Mouse (Mus musculus): ENCODE measurements around the gene Chp1.
"Not testable (repeated sequence)": the region's sequence is repeated elsewhere in the genome, so short reads cannot be mapped to it uniquely, and the experiment has no call there.

Chp1 gene

DNA sequence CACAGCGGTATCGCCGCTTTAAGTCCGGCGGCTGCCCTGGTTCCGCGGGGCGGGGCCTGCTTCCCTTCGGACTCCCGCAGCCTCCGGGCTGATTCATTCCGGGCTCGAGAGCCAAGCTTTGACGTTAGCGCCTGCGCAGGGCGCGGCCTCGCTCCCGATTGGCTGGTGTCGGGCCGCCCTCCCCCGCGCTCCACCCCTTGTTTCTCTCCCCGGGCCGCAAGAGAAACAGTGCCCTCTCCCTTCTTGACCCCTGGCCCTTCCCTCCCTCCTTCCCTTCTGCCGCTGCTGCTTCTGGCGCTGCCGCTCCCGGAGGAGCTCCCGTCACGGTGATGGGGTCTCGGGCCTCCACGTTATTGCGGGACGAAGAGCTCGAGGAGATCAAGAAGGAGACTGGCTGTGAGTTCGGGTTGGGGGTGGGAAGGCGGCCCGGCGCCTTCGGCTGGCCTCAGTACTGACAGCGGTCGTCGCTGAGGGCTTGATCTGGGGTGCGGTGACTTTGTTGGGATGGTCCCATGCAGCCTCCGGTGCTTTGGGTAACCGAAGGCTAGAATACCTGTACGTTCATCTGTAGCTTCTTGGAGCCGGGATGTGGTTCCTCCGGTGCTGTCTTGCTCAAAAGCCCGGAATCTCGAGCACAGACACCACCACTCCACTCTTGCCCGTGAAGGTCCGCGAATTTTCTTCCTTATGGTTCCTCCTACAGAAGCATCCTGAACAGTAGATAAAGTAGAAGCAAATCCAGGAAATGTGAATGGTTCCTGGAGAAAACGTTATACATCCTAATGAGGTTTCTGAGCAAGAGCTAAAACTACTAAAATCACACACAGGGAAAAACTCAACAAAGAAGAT, at the start of gene Chp1, which contains the start of gene Exd1:
Chp1 (plus strand) TSS at position 176 of the 849 bp plus-strand sequence.
Exd1 (minus strand) TSS at position 106 of the 849 bp plus-strand sequence.
- in situ Hi-C loops (cut with MseI, MboI): no loop called here

DNA sequence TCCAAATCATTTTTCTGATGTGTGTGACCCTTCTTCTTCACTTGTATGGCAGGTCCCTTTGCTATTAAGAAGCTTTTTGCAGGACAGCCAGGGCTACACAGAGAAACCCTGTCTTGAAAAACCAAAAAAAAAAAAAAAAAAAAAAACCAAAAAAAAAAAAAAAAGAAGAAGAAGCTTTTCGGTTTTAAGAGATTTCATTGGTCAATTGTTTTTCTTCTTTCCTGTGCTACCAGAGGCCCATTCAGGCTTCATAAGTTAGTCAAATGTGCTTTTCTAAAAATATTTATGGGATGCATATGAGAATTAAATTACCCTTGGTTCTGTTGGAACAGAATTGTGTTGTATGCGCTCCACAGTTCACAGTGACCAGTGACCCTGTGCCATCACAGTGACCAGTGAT, 48.6 kb upstream of the Chp1 start:
- in situ Hi-C loops (cut with MseI, MboI): no loop called here

DNA sequence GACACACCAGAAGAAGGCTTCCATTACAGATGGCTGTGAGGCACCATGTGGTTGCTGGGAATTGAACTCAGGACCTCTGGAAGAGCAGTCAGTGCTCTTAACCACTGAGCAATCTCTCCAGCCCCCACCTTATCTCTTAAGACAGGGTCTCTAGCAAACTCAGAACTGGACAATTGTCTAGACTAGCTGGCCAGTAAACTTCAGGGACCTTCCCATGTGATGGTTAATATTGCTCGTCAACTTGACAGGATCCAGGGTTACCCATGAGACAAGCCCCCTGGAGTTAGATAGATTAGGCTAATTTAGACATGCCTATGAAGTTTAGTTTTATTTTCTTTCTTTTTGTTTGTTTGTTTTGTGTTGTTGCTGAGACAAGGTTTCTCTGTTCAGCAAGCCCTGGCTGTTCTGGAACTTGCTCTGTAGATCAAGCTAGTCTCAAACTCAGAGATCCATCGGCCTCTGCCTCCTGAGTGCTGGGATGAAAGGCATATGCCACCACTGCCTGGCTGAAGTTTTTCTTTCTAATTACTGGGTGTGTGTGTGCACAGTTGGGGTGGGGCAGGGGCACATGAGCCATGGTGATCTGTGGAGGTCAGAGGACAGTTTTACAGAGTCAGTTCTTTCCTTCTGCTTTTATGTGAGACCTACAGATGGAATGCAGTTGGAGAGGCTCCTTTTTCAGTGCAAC, 46.4 kb upstream of the Chp1 start:
- in situ Hi-C loops (cut with MseI, MboI): no loop called here

DNA sequence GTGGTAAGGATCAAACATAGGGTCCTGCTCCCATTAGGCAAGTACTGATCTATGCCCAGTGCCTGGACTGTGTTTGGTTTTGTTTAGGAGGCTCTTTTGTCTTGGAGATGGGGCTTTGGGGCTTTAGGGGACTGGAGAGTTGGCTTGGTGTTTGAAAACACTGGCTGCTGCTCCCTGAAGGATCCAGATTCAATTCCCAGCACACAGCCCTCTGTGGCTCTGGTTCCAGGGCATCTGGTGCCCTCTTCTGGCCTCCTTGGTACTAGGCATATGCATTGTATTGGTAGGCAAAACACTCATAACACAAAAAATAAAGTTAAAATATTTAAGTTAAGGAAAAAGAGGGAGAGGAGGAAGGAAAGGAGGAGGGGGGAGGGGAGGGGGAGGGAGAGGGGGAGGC, 40.4 kb upstream of the Chp1 start:
- in situ Hi-C loops (cut with MseI, MboI): no loop called here

DNA sequence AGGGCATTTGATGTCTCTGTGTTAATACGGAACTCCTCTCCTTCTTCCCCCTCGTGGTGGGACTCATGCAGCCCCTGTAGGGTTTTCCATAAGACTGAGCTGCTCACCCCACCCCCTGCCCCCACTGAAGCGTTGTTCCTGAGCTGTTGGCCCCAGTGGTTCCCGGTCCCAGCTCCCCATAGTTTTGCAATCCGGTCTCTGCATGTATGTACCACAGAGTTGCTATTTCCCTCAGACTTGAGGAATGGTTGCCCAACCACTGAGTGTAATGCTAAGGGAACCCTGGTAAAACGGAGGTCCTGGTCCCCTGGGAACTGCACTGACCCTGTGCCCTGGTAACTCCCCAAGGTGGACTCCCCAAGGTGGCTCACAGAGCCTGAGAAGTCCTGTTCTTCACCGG, 39.0 kb upstream of the Chp1 start:
- in situ Hi-C loops (cut with MseI, MboI): not testable (repeated sequence)

DNA sequence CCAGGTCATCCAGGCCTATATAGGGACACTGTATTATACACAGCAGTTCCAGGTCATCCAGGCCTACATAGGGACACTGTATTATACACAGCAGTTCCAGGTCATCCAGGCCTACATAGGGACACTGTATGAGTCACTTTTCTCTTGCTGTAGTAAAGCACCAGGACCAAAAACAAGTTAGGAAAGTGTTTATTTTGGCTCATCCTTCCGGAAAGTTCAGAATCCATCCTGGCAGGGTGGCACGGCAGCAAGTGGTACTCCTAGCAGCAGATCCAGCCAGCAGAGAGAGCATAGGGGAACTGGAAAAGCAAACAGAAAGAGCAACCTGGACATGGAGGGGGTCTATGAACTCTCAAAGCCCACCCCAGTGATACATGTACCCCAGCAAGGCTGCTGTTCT, 36.6 kb upstream of the Chp1 start:
- in situ Hi-C loops (cut with MseI, MboI): no loop called here

DNA sequence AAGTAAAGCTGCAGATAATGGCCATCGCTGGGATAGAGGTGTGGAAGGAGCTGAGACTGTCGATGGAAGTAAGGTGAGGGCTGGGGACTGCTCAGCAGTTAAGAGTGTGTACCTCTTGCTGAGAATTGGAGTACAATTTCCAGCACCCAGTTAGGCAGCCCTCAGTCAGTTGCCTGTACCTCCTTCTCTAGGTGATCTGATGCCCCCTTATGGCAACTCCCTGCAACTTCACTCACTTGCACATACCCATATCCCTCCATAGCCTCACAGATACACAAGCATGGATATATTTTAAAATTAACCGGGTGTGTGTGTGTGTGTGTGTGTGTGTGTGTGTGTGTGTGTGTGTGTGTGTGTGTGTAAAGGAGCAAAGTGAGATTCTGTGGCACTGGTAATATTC, 35.2 kb upstream of the Chp1 start:
- in situ Hi-C loops (cut with MseI, MboI): no loop called here

DNA sequence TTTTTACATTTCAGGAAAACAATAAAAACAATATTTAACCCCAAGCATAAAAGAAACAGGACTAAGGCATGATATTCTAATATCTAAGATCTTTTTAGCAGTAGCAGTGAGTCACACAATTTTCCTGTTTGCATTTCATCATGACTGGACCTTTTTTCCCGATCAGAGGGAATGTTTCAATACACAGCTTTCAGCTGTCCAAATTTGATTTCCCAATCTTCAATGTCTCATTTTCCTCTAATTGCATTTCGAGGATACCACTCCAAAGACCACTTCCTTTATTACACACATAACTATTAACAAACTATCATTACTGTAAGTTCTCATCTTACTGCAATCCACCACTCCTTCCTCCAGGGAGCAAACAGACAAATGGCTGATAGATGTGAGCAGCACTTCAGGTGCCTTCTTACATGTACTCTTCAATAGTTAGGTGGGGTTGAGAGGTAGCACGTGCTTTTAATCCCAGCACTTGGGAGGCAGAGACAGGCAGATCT, 33.4 kb upstream of the Chp1 start:
- in situ Hi-C loops (cut with MseI, MboI): no loop called here

DNA sequence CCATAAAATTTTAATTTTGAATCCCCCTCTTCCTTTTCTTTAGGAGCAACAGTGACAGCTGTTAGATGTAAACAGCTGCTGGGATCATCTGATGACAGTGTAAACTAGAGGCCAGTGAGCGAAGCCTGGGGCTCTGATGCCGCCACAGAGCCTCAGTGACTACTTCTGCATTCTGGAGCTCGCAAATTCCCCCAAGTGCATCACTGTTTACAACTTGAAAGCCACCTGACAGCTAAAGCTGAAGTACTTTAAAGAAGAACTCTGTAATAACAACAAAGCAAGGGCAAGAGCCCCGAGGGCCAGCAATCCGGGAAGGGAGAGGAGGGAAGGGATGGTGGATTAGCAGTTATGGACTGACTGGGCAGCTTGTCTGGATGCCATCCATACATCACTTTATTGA, 30.7 kb upstream of the Chp1 start:
- in situ Hi-C loops (cut with MseI, MboI): no loop called here

DNA sequence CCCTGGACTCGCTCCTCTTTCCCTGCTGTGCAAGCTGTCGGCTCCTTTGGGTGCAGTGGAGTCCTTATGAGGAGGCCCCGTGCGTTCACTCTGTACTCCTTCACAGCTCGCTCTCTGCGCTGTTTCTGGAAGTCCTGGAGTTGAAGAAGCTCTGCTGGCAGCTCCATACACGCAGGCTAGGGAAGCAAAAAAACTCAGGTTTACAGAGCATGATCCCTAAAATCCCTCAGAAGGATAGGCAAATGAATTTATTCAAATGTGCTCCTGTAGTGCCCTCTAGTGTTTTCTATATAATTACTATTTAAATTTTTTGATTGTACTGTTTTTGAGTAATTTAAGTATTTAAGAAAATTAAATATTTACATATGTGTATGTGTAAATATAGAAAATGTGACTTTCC, 26.9 kb upstream of the Chp1 start:
- in situ Hi-C loops (cut with MseI, MboI): no loop called here

DNA sequence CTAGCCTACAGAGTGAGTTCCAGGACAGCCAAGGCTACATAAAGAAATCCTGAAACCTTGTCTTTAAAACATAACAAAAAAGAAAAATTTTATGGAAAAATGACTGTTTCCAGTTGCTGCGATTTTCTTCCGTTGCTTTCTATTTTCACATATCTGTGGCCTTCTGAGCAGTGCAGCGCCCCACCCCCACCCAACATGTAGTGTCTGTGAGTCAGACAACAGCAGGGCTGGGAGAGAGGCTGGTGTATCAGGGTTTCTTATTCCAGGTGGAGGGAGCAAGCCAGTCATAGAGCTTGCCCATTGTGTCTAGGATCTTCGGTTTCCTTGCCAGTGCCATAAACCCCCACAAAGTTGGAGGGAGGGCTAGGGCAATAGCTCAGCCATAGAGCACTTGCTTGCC, 23.7 kb upstream of the Chp1 start:
- in situ Hi-C loops (cut with MseI, MboI): no loop called here

DNA sequence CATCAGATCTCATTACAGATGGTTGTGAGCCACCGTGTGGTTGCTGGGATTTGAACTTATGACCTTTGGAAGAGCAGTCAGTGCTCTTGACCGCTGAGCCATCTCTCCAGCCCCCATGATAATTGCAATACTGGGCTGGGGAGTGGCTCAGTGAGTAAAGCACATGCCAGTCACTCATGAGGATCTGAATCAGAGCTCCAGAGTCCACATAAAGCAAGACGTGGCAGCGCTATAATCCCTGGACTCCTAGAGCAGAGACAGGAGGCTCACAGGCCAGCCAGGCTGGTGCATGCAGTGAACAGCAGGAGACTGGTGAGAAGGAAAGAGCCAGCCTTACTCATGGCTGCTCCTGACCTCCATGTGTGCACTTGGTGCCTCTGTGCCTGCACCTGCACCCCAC, 22.1 kb upstream of the Chp1 start:
- in situ Hi-C loops (cut with MseI, MboI): no loop called here

DNA sequence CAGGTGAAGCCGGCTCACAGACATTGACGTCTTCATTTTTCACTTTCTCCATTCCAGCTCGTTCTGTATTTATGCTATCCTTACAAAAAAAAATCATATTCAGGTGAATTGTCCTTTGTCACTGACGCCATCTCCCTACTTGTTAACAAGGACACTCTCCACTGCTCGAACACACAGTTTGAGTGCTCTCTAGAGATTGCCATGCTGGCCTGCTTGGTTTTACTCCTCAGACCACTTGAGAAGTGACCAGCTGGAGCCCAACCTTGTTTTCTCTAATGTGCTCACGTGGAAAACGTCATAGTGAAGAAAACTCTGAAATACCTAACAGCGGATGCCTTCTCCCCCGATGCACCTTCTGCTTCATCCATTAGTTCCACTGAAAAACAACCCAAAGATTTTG, 8.7 kb upstream of the Chp1 start:
- in situ Hi-C loops (cut with MseI, MboI): no loop called here

DNA sequence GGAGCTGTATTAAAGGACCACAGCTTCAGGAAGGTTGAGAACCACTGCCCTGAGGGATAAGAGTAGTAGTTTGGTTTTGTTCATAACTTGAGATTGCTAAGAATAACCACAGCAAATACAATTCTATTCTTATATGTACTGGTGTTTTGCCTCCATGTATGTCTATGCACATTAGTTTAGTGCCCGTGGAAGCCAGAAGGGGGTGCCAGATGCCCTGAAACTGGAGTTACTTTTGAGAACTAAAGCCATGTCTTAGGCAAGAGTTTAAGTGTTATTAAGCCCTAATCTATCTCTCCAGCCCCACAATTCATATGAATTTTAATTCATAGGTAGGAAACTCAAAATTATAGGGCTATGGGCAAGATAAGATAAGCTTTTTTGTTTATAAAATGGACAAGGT, 5.4 kb upstream of the Chp1 start:
- in situ Hi-C loops (cut with MseI, MboI): no loop called here

DNA sequence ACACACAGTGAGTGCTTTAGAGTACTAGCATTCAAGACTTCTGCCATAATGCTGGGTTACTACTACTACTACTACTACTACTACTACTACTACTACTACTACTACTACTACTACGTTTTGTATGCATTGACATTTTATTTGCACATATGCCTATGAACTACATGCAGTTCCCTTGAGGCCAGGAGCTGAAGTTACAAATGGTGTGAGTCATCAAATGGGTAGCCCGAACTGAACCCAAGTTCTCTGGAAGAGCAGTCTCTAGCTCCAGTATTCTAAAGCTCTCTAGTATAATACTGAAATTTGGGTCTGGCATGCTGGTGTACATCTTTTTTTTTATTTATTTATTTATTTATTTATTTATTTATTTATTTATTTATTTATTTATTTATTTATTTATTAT, 3.8 kb upstream of the Chp1 start:
- in situ Hi-C loops (cut with MseI, MboI): no loop called here

DNA sequence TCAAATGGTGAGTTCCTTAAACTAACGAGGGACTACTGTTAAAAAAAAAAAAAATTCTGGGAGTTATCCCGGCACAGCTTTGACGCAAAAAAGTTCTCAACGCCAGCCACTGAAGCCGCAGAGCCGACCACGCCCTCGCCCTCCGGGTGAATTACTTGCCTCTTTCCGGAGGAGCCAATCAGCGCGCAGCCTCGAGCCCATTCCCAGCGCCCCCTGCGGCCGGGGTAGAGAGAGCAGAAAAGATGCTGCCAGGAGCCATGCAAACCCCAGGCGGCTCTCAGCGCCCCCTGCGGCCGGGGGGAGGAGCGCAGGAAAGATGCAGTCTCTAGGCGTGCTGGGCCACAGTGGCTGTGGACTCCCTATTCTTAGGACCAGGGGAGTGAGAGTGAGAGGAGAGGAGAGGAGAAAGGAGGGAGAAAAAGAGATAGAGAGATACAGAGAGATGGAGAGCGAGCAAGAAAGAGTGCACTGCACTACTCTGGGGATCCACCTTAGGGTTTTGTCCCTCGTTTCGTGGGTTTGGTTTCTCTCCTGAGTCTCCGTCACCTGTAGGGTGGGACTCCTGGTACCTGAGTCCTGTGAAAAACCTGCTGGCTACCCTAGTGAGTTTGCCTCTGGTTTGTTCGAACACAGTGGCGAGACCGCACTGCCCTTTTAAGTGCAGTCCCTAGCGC, 512 bp upstream of the Chp1 start:
- in situ Hi-C loops (cut with MseI, MboI): no loop called here

DNA sequence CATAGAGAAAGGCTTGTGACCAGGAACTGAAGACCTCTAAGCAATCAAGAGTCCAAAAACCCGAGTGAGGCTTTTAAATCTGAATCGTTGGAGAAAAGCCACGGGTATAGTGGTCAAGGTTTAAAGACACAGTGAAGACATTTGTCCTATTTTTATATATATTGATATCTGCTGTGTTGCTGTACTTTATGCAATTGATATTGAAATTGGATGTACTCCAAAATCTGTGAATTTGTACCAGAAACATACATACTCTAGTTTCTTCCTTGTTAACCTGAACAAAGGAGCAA, 819 bp downstream of the Chp1 start:
- in situ Hi-C loops (cut with MseI, MboI): no loop called here

DNA sequence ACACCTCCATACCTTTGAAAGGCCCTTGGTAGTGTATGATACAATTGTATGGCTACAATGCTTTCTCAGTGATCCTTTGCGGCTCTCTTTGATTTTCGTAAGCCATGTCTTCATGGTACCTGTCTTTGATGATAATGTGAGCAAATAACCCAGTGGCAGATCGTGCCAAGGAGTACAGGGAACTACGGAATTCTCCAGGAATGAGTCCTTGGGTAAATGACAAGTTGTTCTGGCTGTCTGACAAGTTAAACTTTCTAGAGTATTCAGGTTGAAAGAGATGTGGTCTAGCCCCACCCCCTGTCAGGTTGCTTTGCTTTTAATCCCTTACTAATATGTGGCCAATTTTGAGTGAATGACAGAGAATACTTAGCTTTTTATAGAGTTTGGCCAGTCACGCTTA, 1.2 kb downstream of the Chp1 start:
- in situ Hi-C loops (cut with MseI, MboI): no loop called here

DNA sequence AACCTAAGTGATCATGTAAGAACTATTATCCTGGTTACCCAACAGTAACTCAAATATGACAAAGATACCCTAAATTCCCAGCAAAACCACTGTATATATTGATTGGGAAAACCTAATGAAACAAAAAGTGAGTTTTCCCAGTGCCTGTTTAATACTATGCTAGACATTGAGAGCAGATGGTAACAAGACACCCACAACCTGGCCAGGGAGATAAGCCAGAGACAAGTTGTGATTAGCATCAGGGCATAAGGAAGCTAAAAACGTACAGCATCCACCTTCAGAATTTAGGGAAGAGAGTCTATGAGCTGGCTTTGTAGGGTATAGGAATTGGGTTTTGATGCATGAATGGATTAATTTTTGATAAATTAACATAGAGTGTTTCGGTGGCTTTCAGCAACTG, 2.2 kb downstream of the Chp1 start:
- in situ Hi-C loops (cut with MseI, MboI): no loop called here

DNA sequence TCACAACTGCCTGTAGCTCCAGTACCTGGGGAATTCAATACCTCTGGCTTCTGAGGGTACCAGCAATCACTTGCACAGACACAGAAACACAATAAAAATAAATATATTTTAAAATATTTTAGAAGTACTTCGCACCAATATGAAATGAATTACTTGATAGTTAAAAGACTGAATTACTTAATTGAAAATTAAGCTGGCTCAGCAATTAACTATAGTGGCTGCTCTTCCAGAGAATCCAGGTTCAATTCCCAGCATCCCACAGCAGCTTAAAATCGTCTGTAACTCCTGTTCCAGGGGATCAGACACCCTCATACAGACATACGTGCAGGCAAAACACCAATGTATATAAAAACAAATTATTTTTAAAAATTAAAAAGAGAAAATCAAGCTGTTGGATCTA, 10.5 kb downstream of the Chp1 start:
- in situ Hi-C loops (cut with MseI, MboI): no loop called here

DNA sequence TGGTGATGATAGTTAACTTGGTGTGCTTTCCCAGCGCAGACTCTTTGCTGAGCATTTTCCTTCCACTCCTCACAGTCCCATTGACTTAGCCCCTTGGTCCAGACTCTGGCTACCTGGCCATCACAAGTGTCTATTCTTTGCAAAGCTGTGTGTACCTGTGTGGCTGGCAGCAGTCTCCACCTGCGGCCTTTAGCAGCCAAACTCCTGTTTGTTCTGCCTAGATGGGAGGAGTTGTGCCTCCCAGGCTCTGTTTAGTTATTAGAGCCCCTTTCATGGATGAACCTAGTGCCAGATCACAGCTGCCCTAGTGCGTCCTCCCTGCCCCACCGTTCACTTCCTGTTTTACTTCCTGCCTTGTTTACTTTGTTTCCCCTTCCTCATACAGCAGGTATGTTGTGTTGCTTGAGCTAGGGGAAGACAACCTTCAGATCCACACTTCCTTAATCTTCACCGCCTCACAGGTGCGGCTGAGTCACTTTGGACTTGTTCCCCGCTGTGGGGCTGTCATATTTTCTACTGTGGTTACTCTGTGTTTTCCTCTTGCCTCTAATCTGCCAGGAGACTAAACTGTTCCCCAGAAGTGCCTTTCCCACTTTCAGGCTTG, 11.3 kb downstream of the Chp1 start:
- in situ Hi-C loops (cut with MseI, MboI): no loop called here

DNA sequence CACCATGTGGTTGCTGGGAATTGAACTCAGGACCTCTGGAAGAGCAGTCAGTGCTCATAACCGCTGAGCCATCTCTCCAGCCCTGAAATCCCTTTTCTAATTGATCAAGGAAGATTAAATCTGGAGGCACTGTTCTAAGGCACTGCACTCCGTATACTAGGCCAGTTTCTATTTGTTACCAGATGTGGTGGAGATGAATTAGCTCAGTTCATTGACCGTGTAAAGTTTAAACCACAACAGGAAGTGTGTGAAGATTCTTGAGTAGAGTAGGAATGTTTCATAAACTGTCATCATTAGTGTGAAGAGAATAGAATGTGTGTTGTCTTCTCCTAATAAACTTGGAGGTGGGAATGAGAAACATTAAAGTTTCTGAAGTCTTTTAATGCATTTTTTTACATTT, 14.3 kb downstream of the Chp1 start:
- in situ Hi-C loops (cut with MseI, MboI): no loop called here

Data from mouse trophoblast stem cell (cell line).